Mouse (Mus musculus) forebrain, embryonic 14.5 days (tissue): ENCODE results near the gene Hoxa13. TPM values are rescaled to one million over a fixed set of nuclear protein-coding genes. Genes with fewer than 3 reads are reported as not detected.

Experiments
- ATAC-seq: fragments of 200-750 bp; cut with Nextera tagmentation; 2 replicates; pipeline ENCODE4 v1.8.0; 2017; ENCODE audit warnings: mild to moderate bottlenecking, moderate library complexity
- DNase-seq: peaks from one replicate; pipeline ENCODE4 v3.0.0-alpha.2; 2015; ENCODE audit warnings: low spot score
- H3K27ac ChIP-seq: fragments of 300-500 bp; sonication (generic); 2 replicates; pipeline ENCODE4 v1.5.1; 2014; ENCODE audit warnings: low read depth, mild to moderate bottlenecking, control low read depth, low read length, moderate library complexity
- H3K27me3 ChIP-seq: fragments of 300-500 bp; sonication (generic); replicated peaks from 2 replicates; pipeline ENCODE4 v1.6.1; 2014; ENCODE audit warnings: low read length, control low read depth, mixed read lengths; ENCODE audit not compliant: control insufficient read depth, insufficient read depth
- H3K36me3 ChIP-seq: fragments of 300-500 bp; sonication (generic); 2 replicates; pipeline ENCODE4 v1.6.1; 2014; ENCODE audit warnings: low read length, control low read depth; ENCODE audit not compliant: control insufficient read depth, insufficient read depth
- H3K4me1 ChIP-seq: fragments of 300-500 bp; sonication (generic); 2 replicates; pipeline ENCODE4 v1.6.1; 2014; ENCODE audit warnings: antibody characterized with exemption, low read length, control low read depth; ENCODE audit not compliant: control insufficient read depth, insufficient read depth
- H3K4me2 ChIP-seq: fragments of 300-500 bp; sonication (generic); 2 replicates; pipeline ENCODE4 v1.6.1; 2014; ENCODE audit warnings: mild to moderate bottlenecking, control low read depth, low read length
- H3K4me3 ChIP-seq: fragments of 300-500 bp; sonication (generic); 2 replicates; pipeline ENCODE4 v1.5.1; 2014; ENCODE audit warnings: low read depth, low read length, control low read depth
- H3K9ac ChIP-seq: fragments of 300-500 bp; sonication (generic); 2 replicates; pipeline ENCODE4 v1.6.1; 2014; ENCODE audit warnings: mild to moderate bottlenecking, low read length, control low read depth, moderate library complexity
- H3K9me3 ChIP-seq: fragments of 300-500 bp; sonication (generic); replicated peaks from 2 replicates; pipeline ENCODE4 v1.6.1; 2016; ENCODE audit warnings: low read length, control low read depth, mixed read lengths; ENCODE audit not compliant: control insufficient read depth
- WGBS: fragments of 180-500 bp; shearing (Covaris S2); extraction: QIAGEN DNeasy Blood & Tissue Kit; methylation state at CpG from one replicate; pipeline ENCODE4 v1.1.7; 2014; 5-methylcytosine and 5-hydroxymethylcytosine counted together
- polyA plus RNA-seq: library from polyadenylated mRNA; unstranded; fragments of >200 nt; fragmentation: Nextera tagmentation; extraction: Ambion mirVana; gene quantifications from 2 replicates; pipeline ENCODE4 v1.2.1, GENCODE M21; 2014

The Hoxa13 gene
- polyA plus RNA-seq, 1 experiment from 2014 or later, result not detected

DNA sequence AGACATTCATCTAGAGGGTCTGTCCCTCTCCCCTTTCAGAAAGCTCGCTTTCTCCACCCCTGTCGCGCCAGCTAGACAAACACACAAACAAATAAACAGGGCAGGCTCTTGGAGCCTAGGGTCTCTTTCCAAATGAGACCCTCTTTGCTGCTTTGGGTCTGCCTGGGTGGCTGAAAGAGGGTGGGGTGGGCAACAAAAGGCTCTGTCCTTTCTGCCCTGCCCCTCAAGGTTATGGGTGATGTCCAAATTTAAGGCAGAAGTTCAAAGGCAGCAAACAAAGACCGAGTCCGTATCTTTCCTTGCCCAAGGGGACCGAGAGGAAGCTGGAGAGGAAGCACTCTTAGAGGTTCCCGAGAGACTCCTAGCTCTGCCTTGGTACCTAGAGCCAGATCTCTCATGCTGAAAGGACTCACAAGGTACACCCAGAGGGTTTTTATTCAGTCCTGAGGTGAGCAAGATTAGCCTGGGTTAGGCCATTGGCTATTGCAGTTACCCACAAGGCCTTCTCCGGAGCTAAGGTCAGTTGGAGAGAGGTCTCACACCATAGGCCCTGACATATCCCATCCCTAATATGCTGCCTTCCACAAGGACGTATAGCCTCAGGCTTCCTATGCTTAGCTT is 19.6 kb downstream of the Hoxa13 start:
- H3K36me3 ChIP-seq, result no peaks in the 10 kb centered on the region
- no peaks in the 10 kb centered on the region for H3K4me1 ChIP-seq
- ATAC-seq (no peak), DNase-seq (no peak)
- H3K9ac ChIP-seq, result no peak overlapping the region
- no peak overlapping the region for H3K27ac ChIP-seq
- no peak overlapping the region for H3K4me3 ChIP-seq
- H3K9me3 ChIP-seq, result no peaks in the 10 kb centered on the region
- WGBS, result 5% methylated on average over 9 of the region's 9 CpGs
- no peak overlapping the region for H3K4me2 ChIP-seq
- peaks cover 97% of the 10 kb centered on the region for H3K27me3 ChIP-seq

- ATAC-seq (peak; percentile 61; the same call in 1 of the 2 replicates), DNase-seq (peak; percentile 81)
- under 1% methylated on average over 35 of the region's 35 CpGs for WGBS
- no peak within 1 kb of the TSS for H3K9ac ChIP-seq
- no peak within 1 kb of the TSS for H3K27ac ChIP-seq
- H3K9me3 ChIP-seq, result no peaks in the 10 kb centered on the region
- no peak within 1 kb of the TSS for H3K4me3 ChIP-seq
- H3K4me1 ChIP-seq, result no peaks in the 10 kb centered on the region
- H3K4me2 ChIP-seq, result no peak within 1 kb of the TSS
- peaks cover 97% of the 10 kb centered on the region for H3K27me3 ChIP-seq
- H3K36me3 ChIP-seq, result no peaks in the 10 kb centered on the region
Measured at GRCm38 (mm10) chr6:52240389-52241000, 20.2 kb downstream of the Hoxa13 start, which contains the start of gene Hoxa10. Gene Hoxa10 (minus strand): TSS chr6:52240854.

- no peak overlapping the region for H3K4me3 ChIP-seq
- no peak for ATAC-seq
- no peak for DNase-seq
Measured at GRCm38 (mm10) chr6:52239625-52240388, 20.9 kb downstream of the Hoxa13 start.

DNA sequence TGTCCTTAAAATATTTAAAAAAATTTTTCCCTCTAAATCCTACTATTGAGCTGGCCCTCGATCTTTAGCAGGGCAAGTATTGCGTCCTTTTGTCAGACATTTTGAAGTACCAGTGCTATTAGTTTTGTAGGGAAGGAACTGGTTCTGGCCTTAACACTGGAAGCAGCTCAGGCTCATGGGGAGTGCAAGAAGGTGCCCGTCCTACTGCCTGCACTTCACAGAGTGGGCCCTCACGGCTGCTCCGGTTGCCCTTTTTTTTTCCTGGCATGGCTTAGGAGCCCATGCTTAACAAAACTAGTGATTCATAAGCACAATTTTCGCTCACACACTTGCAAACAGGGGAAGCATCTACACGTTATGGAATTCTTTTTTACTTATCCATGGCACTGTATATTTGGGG is 21.7 kb downstream of the Hoxa13 start:
- WGBS, result 3% methylated on average over 7 of the region's 7 CpGs
- Histone ChIP-seq H3K9me3 (no peaks in the 10 kb centered on the region), H3K4me2 (no peak overlapping the region), H3K4me3 (no peak overlapping the region), H3K9ac (no peak overlapping the region), H3K27me3 (peaks cover 97% of the 10 kb centered on the region), H3K4me1 (no peaks in the 10 kb centered on the region), H3K27ac (no peak overlapping the region), H3K36me3 (no peaks in the 10 kb centered on the region)
- ATAC-seq (no peak), DNase-seq (no peak)

More at GRCm38 (mm10) chr6:52239625-52240388, 20.9 kb downstream of the Hoxa13 start:
- no peak overlapping the region for H3K4me2 ChIP-seq
- no peaks in the 10 kb centered on the region for H3K9me3 ChIP-seq
- peaks cover 97% of the 10 kb centered on the region for H3K27me3 ChIP-seq
- no peak overlapping the region for H3K27ac ChIP-seq
- no peaks in the 10 kb centered on the region for H3K4me1 ChIP-seq
- H3K36me3 ChIP-seq, result no peaks in the 10 kb centered on the region
- no peak overlapping the region for H3K9ac ChIP-seq
- 2% methylated on average over 30 of the region's 30 CpGs for WGBS

DNA sequence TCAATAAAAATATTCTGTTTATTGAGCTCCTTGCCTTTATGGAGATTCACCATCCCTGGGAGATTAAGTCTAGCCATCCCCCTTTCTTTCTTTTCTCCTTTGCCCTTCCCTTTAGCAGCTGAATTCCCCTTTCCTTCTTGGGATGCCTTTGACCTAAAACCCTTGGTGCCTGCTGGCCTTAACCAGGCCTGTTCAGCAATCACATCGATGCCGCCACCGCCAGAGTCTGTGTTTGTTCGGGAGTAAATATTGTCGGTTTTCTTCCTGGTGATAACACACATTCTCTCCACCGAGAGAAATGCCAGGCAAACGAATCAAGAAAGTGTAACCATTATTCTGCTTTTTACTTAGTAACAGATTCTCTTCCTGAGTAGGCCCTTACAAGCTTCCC is 22.5 kb downstream of the Hoxa13 start:
- Histone ChIP-seq H3K36me3 (no peaks in the 10 kb centered on the region), H3K4me3 (no peak overlapping the region), H3K9me3 (no peaks in the 10 kb centered on the region), H3K9ac (no peak overlapping the region), H3K27ac (no peak overlapping the region), H3K4me1 (no peaks in the 10 kb centered on the region), H3K4me2 (no peak overlapping the region), H3K27me3 (peaks cover 97% of the 10 kb centered on the region)
- WGBS, result 3% methylated on average over 7 of the region's 7 CpGs
- ATAC-seq (no peak), DNase-seq (no peak)

- no peak for DNase-seq
Measured at GRCm38 (mm10) chr6:52237346-52238154, 23.1 kb downstream of the Hoxa13 start.

GRCm38 (mm10) chr6:52236806-52237205 is 23.9 kb downstream of the Hoxa13 start:
- DNase-seq, result no peak
- Histone ChIP-seq H3K9me3 (no peaks in the 10 kb centered on the region), H3K4me2 (no peak overlapping the region), H3K27me3 (peaks cover 98% of the 10 kb centered on the region), H3K4me3 (no peak overlapping the region), H3K9ac (no peak overlapping the region), H3K27ac (no peak overlapping the region), H3K36me3 (no peaks in the 10 kb centered on the region), H3K4me1 (no peaks in the 10 kb centered on the region)
- no peak for ATAC-seq
- WGBS, result 4% methylated on average over 3 of the region's 3 CpGs

More at GRCm38 (mm10) chr6:52237346-52238154, 23.1 kb downstream of the Hoxa13 start:
- no peaks in the 10 kb centered on the region for H3K9me3 ChIP-seq
- no peaks in the 10 kb centered on the region for H3K4me1 ChIP-seq
- H3K27ac ChIP-seq, result no peak overlapping the region
- no peak overlapping the region for H3K4me2 ChIP-seq
- 6% methylated on average over 10 of the region's 10 CpGs for WGBS
- peaks cover 97% of the 10 kb centered on the region for H3K27me3 ChIP-seq
- H3K36me3 ChIP-seq, result no peaks in the 10 kb centered on the region
- no peak for ATAC-seq
- H3K4me3 ChIP-seq, result no peak overlapping the region
- no peak overlapping the region for H3K9ac ChIP-seq

DNA sequence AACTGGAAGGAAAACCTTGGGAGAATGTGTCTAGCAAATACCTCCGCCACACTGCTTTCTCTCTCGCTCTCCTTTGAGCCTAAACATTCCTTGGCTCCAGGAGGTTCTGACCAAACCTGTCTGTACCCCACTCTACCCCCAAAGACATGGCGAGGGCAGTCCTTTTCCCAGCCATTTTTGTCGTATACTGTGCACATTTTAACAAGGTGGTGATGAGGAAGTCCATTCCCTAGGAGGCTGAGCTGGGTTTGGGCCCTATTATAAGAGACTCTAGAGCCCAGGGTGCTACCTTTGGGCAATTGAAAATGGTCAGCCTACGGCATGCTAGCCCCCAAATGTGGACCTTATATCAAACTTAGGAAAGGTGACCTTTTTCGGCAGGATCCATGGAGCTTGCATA is 24.8 kb downstream of the Hoxa13 start:
- DNase-seq (no peak), ATAC-seq (no peak)
- H3K4me1 ChIP-seq, result no peaks in the 10 kb centered on the region
- no peaks in the 10 kb centered on the region for H3K9me3 ChIP-seq
- no peak overlapping the region for H3K27ac ChIP-seq
- H3K36me3 ChIP-seq, result no peaks in the 10 kb centered on the region
- no peak overlapping the region for H3K4me3 ChIP-seq
- peaks cover 94% of the 10 kb centered on the region for H3K27me3 ChIP-seq
- 13% methylated on average over 6 of the region's 6 CpGs for WGBS
- no peak overlapping the region for H3K4me2 ChIP-seq
- no peak overlapping the region for H3K9ac ChIP-seq
